Mouse (Mus musculus) midbrain, embryonic 15.5 days (tissue): Measurements from ENCODE around the gene Nfia. TPM values are rescaled to one million over a fixed set of nuclear protein-coding genes. Genes with fewer than 3 reads are reported as not detected.
A peak's percentile ranks its signal among the peaks of the same experiment; 100 is the strongest.

Experiments
- ATAC-seq: fragments of 200-750 bp; cut with Nextera tagmentation; replicated peaks from 2 replicates; pipeline ENCODE4 v1.8.0; 2017; ENCODE audit warnings: moderate TSS enrichment
- H3K27ac ChIP-seq: fragments of 300-500 bp; sonication (generic); 2 replicates; pipeline ENCODE4 v1.5.1; 2015; ENCODE audit warnings: mild to moderate bottlenecking, inconsistent platforms
- H3K27me3 ChIP-seq: fragments of 300-500 bp; sonication (generic); replicated peaks from 2 replicates; pipeline ENCODE4 v1.6.1; 2015; ENCODE audit warnings: inconsistent platforms
- H3K36me3 ChIP-seq: fragments of 300-500 bp; sonication (generic); replicated peaks from 2 replicates; pipeline ENCODE4 v1.6.1; 2015; ENCODE audit warnings: inconsistent platforms
- H3K4me1 ChIP-seq: fragments of 300-500 bp; sonication (generic); 2 replicates; pipeline ENCODE4 v1.6.1; 2015; ENCODE audit warnings: inconsistent platforms
- H3K4me2 ChIP-seq: fragments of 300-500 bp; sonication (generic); 2 replicates; pipeline ENCODE4 v1.6.1; 2015; ENCODE audit warnings: inconsistent platforms, mild to moderate bottlenecking, moderate library complexity
- H3K4me3 ChIP-seq: fragments of 300-500 bp; sonication (generic); 2 replicates; pipeline ENCODE4 v1.5.1; 2015; ENCODE audit warnings: mild to moderate bottlenecking, inconsistent platforms
- H3K9ac ChIP-seq: fragments of 300-500 bp; sonication (generic); 2 replicates; pipeline ENCODE4 v1.6.1; 2015; ENCODE audit warnings: mild to moderate bottlenecking, inconsistent platforms
- H3K9me3 ChIP-seq: fragments of 300-500 bp; sonication (generic); 2 replicates; pipeline ENCODE4 v1.6.1; 2016; ENCODE audit warnings: inconsistent platforms
- WGBS: fragments of 180-500 bp; shearing (Covaris S2); methylation state at CpG from one replicate; pipeline ENCODE4 v1.1.7; 2015; ENCODE audit warnings: mixed read lengths; 5-methylcytosine and 5-hydroxymethylcytosine counted together
- polyA plus RNA-seq: library from polyadenylated mRNA; unstranded; fragments of >200 nt; fragmentation: Nextera tagmentation; extraction: Ambion mirVana; gene quantifications from 2 replicates; pipeline ENCODE4 v1.2.1, GENCODE M21; 2015

The Nfia gene
- polyA plus RNA-seq, 1 experiment from 2014 or later, result 26.5 TPM

- Histone ChIP-seq H3K4me2 (no peak overlapping the region), H3K4me1 (no peaks in the 10 kb centered on the region), H3K27me3 (no peaks in the 10 kb centered on the region), H3K9ac (no peak overlapping the region), H3K9me3 (no peaks in the 10 kb centered on the region), H3K4me3 (no peak overlapping the region), H3K36me3 (no peaks in the 10 kb centered on the region), H3K27ac (no peak overlapping the region)
- ATAC-seq, result no peak
- 92% methylated on average over 8 of the region's 8 CpGs for WGBS
These were observed 83.3 kb downstream of the Nfia start for GRCm38 (mm10) chr4:97855712-97856420.

- 85% methylated on average over 2 of the region's 2 CpGs for WGBS
- no peak for ATAC-seq
- H3K27me3 ChIP-seq, result no peaks in the 10 kb centered on the region
- no peak overlapping the region for H3K27ac ChIP-seq
- H3K4me2 ChIP-seq, result no peak overlapping the region
- H3K4me3 ChIP-seq, result no peak overlapping the region
- no peak overlapping the region for H3K9ac ChIP-seq
- H3K4me1 ChIP-seq, result no peaks in the 10 kb centered on the region
- no peaks in the 10 kb centered on the region for H3K36me3 ChIP-seq
- H3K9me3 ChIP-seq, result no peaks in the 10 kb centered on the region
These were observed 85.0 kb downstream of the Nfia start for GRCm38 (mm10) chr4:97857549-97857948.

- Histone ChIP-seq H3K27me3 (no peaks in the 10 kb centered on the region), H3K9me3 (no peaks in the 10 kb centered on the region), H3K9ac (no peak overlapping the region), H3K4me1 (no peaks in the 10 kb centered on the region), H3K4me2 (no peak overlapping the region), H3K4me3 (no peak overlapping the region), H3K36me3 (no peaks in the 10 kb centered on the region), H3K27ac (no peak overlapping the region)
- no peak for ATAC-seq
- 74% methylated on average over 4 of the region's 4 CpGs for WGBS
These were observed 86.9 kb downstream of the Nfia start for GRCm38 (mm10) chr4:97859431-97859830.

GRCm38 (mm10) chr4:97860376-97860775 is 87.8 kb downstream of the Nfia start:
- Histone ChIP-seq H3K27me3 (no peaks in the 10 kb centered on the region), H3K9ac (no peak overlapping the region), H3K36me3 (no peaks in the 10 kb centered on the region), H3K4me1 (peaks cover 3% of the 10 kb centered on the region; the same call in 1 of the 2 replicates), H3K4me3 (no peak overlapping the region), H3K4me2 (no peak overlapping the region), H3K9me3 (no peaks in the 10 kb centered on the region), H3K27ac (no peak overlapping the region)
- WGBS, result 83% methylated on average over 3 of the region's 3 CpGs
- ATAC-seq, result no peak

- H3K9ac ChIP-seq, result no peak overlapping the region
- 97% methylated on average over 8 of the region's 8 CpGs for WGBS
- H3K4me3 ChIP-seq, result no peak overlapping the region
- H3K27me3 ChIP-seq, result no peaks in the 10 kb centered on the region
- no peaks in the 10 kb centered on the region for H3K9me3 ChIP-seq
- no peak for ATAC-seq
- peaks cover 6% of the 10 kb centered on the region; the same call in 1 of the 2 replicates for H3K4me1 ChIP-seq
- H3K4me2 ChIP-seq, result no peak overlapping the region
- no peaks in the 10 kb centered on the region for H3K36me3 ChIP-seq
- no peak overlapping the region for H3K27ac ChIP-seq
These were observed 88.3 kb downstream of the Nfia start for GRCm38 (mm10) chr4:97860791-97861344.

GRCm38 (mm10) chr4:97862379-97862778 is 89.8 kb downstream of the Nfia start:
- ATAC-seq, result no peak
- 92% methylated on average over 6 of the region's 6 CpGs for WGBS
- Histone ChIP-seq H3K9ac (no peak overlapping the region), H3K27ac (no peak overlapping the region), H3K36me3 (no peaks in the 10 kb centered on the region), H3K9me3 (no peaks in the 10 kb centered on the region), H3K4me3 (no peak overlapping the region), H3K4me2 (no peak overlapping the region), H3K4me1 (peaks cover 6% of the 10 kb centered on the region; the same call in 1 of the 2 replicates), H3K27me3 (no peaks in the 10 kb centered on the region)

- 94% methylated on average over 2 of the region's 2 CpGs for WGBS
- ATAC-seq, result no peak
These were observed 91.7 kb downstream of the Nfia start for GRCm38 (mm10) chr4:97864276-97864675.

GRCm38 (mm10) chr4:97865410-97865953 is 92.9 kb downstream of the Nfia start:
- H3K4me2 ChIP-seq, result no peak overlapping the region
- H3K9me3 ChIP-seq, result no peaks in the 10 kb centered on the region
- no peak overlapping the region for H3K27ac ChIP-seq
- ATAC-seq, result peak; percentile 50; the same call in 1 of the 2 replicates
- no peak overlapping the region for H3K9ac ChIP-seq
- H3K27me3 ChIP-seq, result no peaks in the 10 kb centered on the region
- WGBS, result 37% methylated on average over 3 of the region's 3 CpGs
- peaks cover 6% of the 10 kb centered on the region; the same call in 1 of the 2 replicates for H3K4me1 ChIP-seq
- no peak overlapping the region for H3K4me3 ChIP-seq
- H3K36me3 ChIP-seq, result no peaks in the 10 kb centered on the region

More at GRCm38 (mm10) chr4:97864276-97864675, 91.7 kb downstream of the Nfia start:
- H3K4me3 ChIP-seq, result no peak overlapping the region
- H3K9me3 ChIP-seq, result no peaks in the 10 kb centered on the region
- H3K27ac ChIP-seq, result no peak overlapping the region
- no peaks in the 10 kb centered on the region for H3K27me3 ChIP-seq
- H3K4me2 ChIP-seq, result no peak overlapping the region
- H3K9ac ChIP-seq, result no peak overlapping the region
- H3K4me1 ChIP-seq, result peaks cover 6% of the 10 kb centered on the region; the same call in 1 of the 2 replicates
- no peaks in the 10 kb centered on the region for H3K36me3 ChIP-seq

- Histone ChIP-seq H3K4me1 (peaks cover 6% of the 10 kb centered on the region; the same call in 1 of the 2 replicates), H3K27ac (no peak overlapping the region), H3K27me3 (no peaks in the 10 kb centered on the region), H3K4me3 (no peak overlapping the region), H3K36me3 (no peaks in the 10 kb centered on the region), H3K9me3 (no peaks in the 10 kb centered on the region), H3K4me2 (no peak overlapping the region), H3K9ac (no peak overlapping the region)
- 61% methylated on average over 5 of the region's 5 CpGs for WGBS
- ATAC-seq, result no peak
These were observed 93.9 kb downstream of the Nfia start for GRCm38 (mm10) chr4:97866463-97866862.

GRCm38 (mm10) chr4:97868307-97868937 is 95.9 kb downstream of the Nfia start:
- H3K27ac ChIP-seq, result peak overlapping the region; percentile 74
- peaks cover 11% of the 10 kb centered on the region for H3K4me1 ChIP-seq
- ATAC-seq, result peak; percentile 34; the same call in 1 of the 2 replicates
- H3K4me3 ChIP-seq, result peak overlapping the region; percentile 28
- no peaks in the 10 kb centered on the region for H3K27me3 ChIP-seq
- H3K4me2 ChIP-seq, result peak overlapping the region; percentile 28
- H3K9ac ChIP-seq, result no peak overlapping the region
- no peaks in the 10 kb centered on the region for H3K36me3 ChIP-seq
- WGBS, result 64% methylated on average over 10 of the region's 10 CpGs
- no peaks in the 10 kb centered on the region for H3K9me3 ChIP-seq

GRCm38 (mm10) chr4:97868938-97869440 is 96.5 kb downstream of the Nfia start:
- Histone ChIP-seq H3K4me2 (peak overlapping the region; percentile 28), H3K4me1 (peaks cover 11% of the 10 kb centered on the region), H3K36me3 (no peaks in the 10 kb centered on the region), H3K9me3 (no peaks in the 10 kb centered on the region), H3K27ac (peak overlapping the region; percentile 74), H3K27me3 (no peaks in the 10 kb centered on the region), H3K9ac (no peak overlapping the region), H3K4me3 (peak overlapping the region; percentile 28)
- ATAC-seq, result peak; percentile 93
- WGBS, result 57% methylated on average over 27 of the region's 27 CpGs

- Histone ChIP-seq H3K9ac (no peak overlapping the region), H3K36me3 (no peaks in the 10 kb centered on the region), H3K4me3 (peak overlapping the region; percentile 28), H3K4me1 (peaks cover 11% of the 10 kb centered on the region), H3K9me3 (no peaks in the 10 kb centered on the region), H3K4me2 (peak overlapping the region; percentile 28), H3K27me3 (no peaks in the 10 kb centered on the region), H3K27ac (peak overlapping the region; percentile 74)
- no peak for ATAC-seq
- WGBS, result 50% methylated on average over 7 of the region's 7 CpGs
These were observed 96.9 kb downstream of the Nfia start for GRCm38 (mm10) chr4:97869451-97869850.
